ENCODE assay signal across 14 mouse cellular contexts in genomic region chr5:72205271-72205670, GRCm38 (mm10).
"Had no signal": no experiment of that assay in that cellular context is flagged by ENCODE, and none has a peak within 500 bp of the region (broad histone marks: within the 10 kb centered on the region; RNA-seq: fewer than 3 reads in every experiment).

No protein-coding gene starts in this region.

- H3K27me3 ChIP-seq: limb, embryonic 12.5 days; lung, embryonic 15.5 days; megakaryocyte, embryonic 14.5 days; midbrain, embryonic 15.5 days had no signal

- H3K9me3 ChIP-seq: limb, embryonic 12.5 days; lung, embryonic 15.5 days; megakaryocyte, embryonic 14.5 days; midbrain, embryonic 15.5 days had no signal

- H3K4me2 ChIP-seq: limb, embryonic 12.5 days; midbrain, embryonic 11.5 days had no signal

- H3K9ac ChIP-seq: limb, embryonic 12.5 days; lung, embryonic 15.5 days; midbrain, embryonic 15.5 days had no signal

- DNase-seq: kidney, adult 8-10 months; kidney, postnatal 4 days; right cerebral cortex, adult 18-20 months; right cerebral cortex, postnatal 25 days; thymus, postnatal 36 days had no signal

- H3K4me3 ChIP-seq: limb, embryonic 12.5 days; lung, embryonic 15.5 days; megakaryocyte, embryonic 14.5 days; midbrain, embryonic 15.5 days had no signal

- ATAC-seq: intestine, postnatal 0 days; midbrain, embryonic 15.5 days had no signal

- H3K36me3 ChIP-seq: limb, embryonic 12.5 days; lung, embryonic 15.5 days; midbrain, embryonic 15.5 days had no signal

- H3K27ac ChIP-seq: kidney, postnatal 0 days; layer of hippocampus, adult 2 months; limb, embryonic 12.5 days; lung, embryonic 15.5 days; macrophage; midbrain, embryonic 15.5 days had no signal
